Mouse (Mus musculus): Measurements from ENCODE around the gene Omg. TPM values are rescaled to one million over a fixed set of nuclear protein-coding genes. Genes with fewer than 3 reads are reported as not detected.

The Omg gene
- total and polyA plus RNA-seq, 3 experiments = 0.38 TPM; not detected in 2

- ATAC-seq (ENCODE audit: extremely low read depth, insufficient number of reproducible peaks, low FRiP score, poor library complexity, severe bottlenecking) (no peak), DNase-seq (ENCODE audit: low spot score) (no peak)
- TF ChIP-seq POLR2AphosphoS5 (IDR thresholded peaks at IDR 0.05; ENCODE audit: insufficient replicate concordance, low read depth, low read length) (no peak), GATA2 (IDR thresholded peaks at IDR 0.05; ENCODE audit: borderline replicate concordance, low read depth, low read length) (no peak), GATA1 (IDR thresholded peaks at IDR 0.05; ENCODE audit: borderline replicate concordance, low read length) (no peak)
- H3K4me1 ChIP-seq (ENCODE audit: insufficient read depth, low read depth, low read length) = no peaks in the 10 kb centered on the region
- H3K27me3 ChIP-seq (ENCODE audit: insufficient read depth, low read length) = no peaks in the 10 kb centered on the region
- no peaks in the 10 kb centered on the region for H3K9me3 ChIP-seq (replicated peaks)
- peaks cover 48% of the 10 kb centered on the region for H3K36me3 ChIP-seq (replicated peaks)
- no peak overlapping the region for H3K4me3 ChIP-seq (ENCODE audit: low read depth, low read length)
Measured at GRCm38 (mm10) chr11:79468097-79468496, 35.8 kb downstream of the Omg start.

GRCm38 (mm10) chr11:79460756-79461450 lies 43.0 kb downstream of the Omg start:
- Histone ChIP-seq H3K4me3 (ENCODE audit: low read depth, low read length) (no peak overlapping the region), H3K4me1 (ENCODE audit: insufficient read depth, low read depth, low read length) (no peaks in the 10 kb centered on the region), H3K36me3 (replicated peaks) (peaks cover 50% of the 10 kb centered on the region), H3K9me3 (replicated peaks) (no peaks in the 10 kb centered on the region), H3K27me3 (ENCODE audit: insufficient read depth, low read length) (no peaks in the 10 kb centered on the region)
- ATAC-seq (ENCODE audit: extremely low read depth, insufficient number of reproducible peaks, low FRiP score, poor library complexity, severe bottlenecking) (no peak), DNase-seq (ENCODE audit: low spot score) (no peak)
- no peak for TF ChIP-seq TAL1 (conservative IDR thresholded peaks at IDR 0.05; ENCODE audit: low read depth, low read length)
- no peak for TF ChIP-seq GATA1 (IDR thresholded peaks at IDR 0.05; ENCODE audit: borderline replicate concordance, low read length)
- no peak for TF ChIP-seq POLR2AphosphoS5 (IDR thresholded peaks at IDR 0.05; ENCODE audit: insufficient replicate concordance, low read depth, low read length)
- TF ChIP-seq CTCF (IDR thresholded peaks at IDR 0.05; ENCODE audit: low read depth, low read length) = no peak
- no peak for TF ChIP-seq GATA2 (IDR thresholded peaks at IDR 0.05; ENCODE audit: borderline replicate concordance, low read depth, low read length)

GRCm38 (mm10) chr11:79459846-79460245 lies 44.0 kb downstream of the Omg start:
- no peak for DNase-seq (ENCODE audit: low spot score)
- Histone ChIP-seq H3K36me3 (replicated peaks) (peaks cover 52% of the 10 kb centered on the region), H3K4me3 (ENCODE audit: low read depth, low read length) (no peak overlapping the region), H3K27me3 (ENCODE audit: insufficient read depth, low read length) (no peaks in the 10 kb centered on the region), H3K4me1 (ENCODE audit: insufficient read depth, low read depth, low read length) (no peaks in the 10 kb centered on the region), H3K9me3 (replicated peaks) (no peaks in the 10 kb centered on the region)
- TF ChIP-seq POLR2AphosphoS5 (IDR thresholded peaks at IDR 0.05; ENCODE audit: insufficient replicate concordance, low read depth, low read length) (no peak), GATA1 (IDR thresholded peaks at IDR 0.05; ENCODE audit: borderline replicate concordance, low read length) (no peak), CTCF (IDR thresholded peaks at IDR 0.05; ENCODE audit: low read depth, low read length) (no peak), GATA2 (IDR thresholded peaks at IDR 0.05; ENCODE audit: borderline replicate concordance, low read depth, low read length) (no peak), TAL1 (conservative IDR thresholded peaks at IDR 0.05; ENCODE audit: low read depth, low read length) (no peak)
- ATAC-seq (ENCODE audit: extremely low read depth, insufficient number of reproducible peaks, low FRiP score, poor library complexity, severe bottlenecking) = no peak

- Histone ChIP-seq H3K27me3 (ENCODE audit: insufficient read depth, low read length) (no peaks in the 10 kb centered on the region), H3K4me1 (ENCODE audit: insufficient read depth, low read depth, low read length) (no peaks in the 10 kb centered on the region), H3K9me3 (replicated peaks) (no peaks in the 10 kb centered on the region), H3K4me3 (ENCODE audit: low read depth, low read length) (no peak overlapping the region), H3K36me3 (replicated peaks) (peaks cover 60% of the 10 kb centered on the region)
- ATAC-seq (ENCODE audit: extremely low read depth, insufficient number of reproducible peaks, low FRiP score, poor library complexity, severe bottlenecking) (no peak), DNase-seq (ENCODE audit: low spot score) (no peak)
- TF ChIP-seq POLR2AphosphoS5 (IDR thresholded peaks at IDR 0.05; ENCODE audit: insufficient replicate concordance, low read depth, low read length) = no peak
- no peak for TF ChIP-seq TAL1 (conservative IDR thresholded peaks at IDR 0.05; ENCODE audit: low read depth, low read length)
- no peak for TF ChIP-seq GATA1 (IDR thresholded peaks at IDR 0.05; ENCODE audit: borderline replicate concordance, low read length)
- no peak for TF ChIP-seq CTCF (IDR thresholded peaks at IDR 0.05; ENCODE audit: low read depth, low read length)
- no peak for TF ChIP-seq GATA2 (IDR thresholded peaks at IDR 0.05; ENCODE audit: borderline replicate concordance, low read depth, low read length)
Measured at GRCm38 (mm10) chr11:79457928-79458327, 46.0 kb downstream of the Omg start.

- H3K4me3 ChIP-seq (ENCODE audit: low read depth, low read length) = no peak overlapping the region
- H3K4me1 ChIP-seq (ENCODE audit: insufficient read depth, low read depth, low read length) = no peaks in the 10 kb centered on the region
- no peak for DNase-seq (ENCODE audit: low spot score)
- TF ChIP-seq CTCF (IDR thresholded peaks at IDR 0.05; ENCODE audit: low read depth, low read length) = no peak
- no peak for TF ChIP-seq POLR2AphosphoS5 (IDR thresholded peaks at IDR 0.05; ENCODE audit: insufficient replicate concordance, low read depth, low read length)
- no peak for TF ChIP-seq TAL1 (conservative IDR thresholded peaks at IDR 0.05; ENCODE audit: low read depth, low read length)
- TF ChIP-seq GATA2 (IDR thresholded peaks at IDR 0.05; ENCODE audit: borderline replicate concordance, low read depth, low read length) = no peak
- no peak for TF ChIP-seq GATA1 (IDR thresholded peaks at IDR 0.05; ENCODE audit: borderline replicate concordance, low read length)
- no peaks in the 10 kb centered on the region for H3K27me3 ChIP-seq (ENCODE audit: insufficient read depth, low read length)
- ATAC-seq (ENCODE audit: extremely low read depth, insufficient number of reproducible peaks, low FRiP score, poor library complexity, severe bottlenecking) = no peak
- peaks cover 63% of the 10 kb centered on the region for H3K36me3 ChIP-seq (replicated peaks)
- H3K9me3 ChIP-seq (replicated peaks) = no peaks in the 10 kb centered on the region
Measured at GRCm38 (mm10) chr11:79452966-79453365, 50.9 kb downstream of the Omg start.

Other genes with a start within 250 kb of the Omg start
- gene Wsb1, start 249.4 kb downstream of the Omg start, total RNA-seq (2014; fragmentation: Nextera tagmentation) = 284 and 345 TPM in 2 replicates
- 148 and 158 TPM in 2 replicates for gene Wsb1, start 249.4 kb downstream of the Omg start, total RNA-seq (2017)
- gene Wsb1, start 249.4 kb downstream of the Omg start, polyA plus RNA-seq (2012) = 66.7 and 80.0 TPM in 2 replicates
- not detected in 2 replicates for gene Gm9964, start 207.2 kb downstream of the Omg start, total RNA-seq (2014; fragmentation: Nextera tagmentation)
- 0.16 TPM in 1 of 2 replicates, not detected in the other for gene Gm9964, start 207.2 kb downstream of the Omg start, total RNA-seq (2017)
- not detected in 2 replicates for gene Gm9964, start 207.2 kb downstream of the Omg start, polyA plus RNA-seq (2012)
- 78.0 and 84.6 TPM in 2 replicates for gene Nf1, start 164.4 kb downstream of the Omg start, total RNA-seq (2014; fragmentation: Nextera tagmentation)
- 25.7 and 27.0 TPM in 2 replicates for gene Nf1, start 164.4 kb downstream of the Omg start, total RNA-seq (2017)
- 7.1 and 7.8 TPM in 2 replicates for gene Nf1, start 164.4 kb downstream of the Omg start, polyA plus RNA-seq (2012)
- 18.3 and 33.3 TPM in 2 replicates for gene Evi2b, start 19.7 kb upstream of the Omg start, total RNA-seq (2014; fragmentation: Nextera tagmentation)
- 6.7 and 8.0 TPM in 2 replicates for gene Evi2b, start 19.7 kb upstream of the Omg start, total RNA-seq (2017)
- gene Evi2b, start 19.7 kb upstream of the Omg start, polyA plus RNA-seq (2012) = 1.1 and 1.3 TPM in 2 replicates
- 1.2 and 3.7 TPM in 2 replicates for gene Evi2, start 26.5 kb upstream of the Omg start, total RNA-seq (2014; fragmentation: Nextera tagmentation)
- gene Evi2, start 26.5 kb upstream of the Omg start, total RNA-seq (2017) = 0.41 and 0.93 TPM in 2 replicates
- gene Evi2, start 26.5 kb upstream of the Omg start, polyA plus RNA-seq (2012) = not detected in 2 replicates
- gene Evi2a, start 26.5 kb upstream of the Omg start, total RNA-seq (2014; fragmentation: Nextera tagmentation) = not detected in 2 replicates
- gene Evi2a, start 26.5 kb upstream of the Omg start, total RNA-seq (2017) = 1.3 and 2.5 TPM in 2 replicates
- gene Evi2a, start 26.5 kb upstream of the Omg start, polyA plus RNA-seq (2012) = 0.03 TPM in 1 of 2 replicates, not detected in the other
- gene Rab11fip4, start 87.1 kb upstream of the Omg start, total RNA-seq (2014; fragmentation: Nextera tagmentation) = not detected in 2 replicates
- under 0.01 and 0.05 TPM in 2 replicates for gene Rab11fip4, start 87.1 kb upstream of the Omg start, total RNA-seq (2017)
- gene Rab11fip4, start 87.1 kb upstream of the Omg start, polyA plus RNA-seq (2012) = not detected in 2 replicates